ENCODE assay signal across 8 mouse cellular contexts in genomic region chr14:50785251-50785637, GRCm38 (mm10). TPM values are rescaled to one million over a fixed set of nuclear protein-coding genes. Genes with fewer than 3 reads are reported as not detected.
DNase-seq lines count a peak whose midpoint lies in the region; ATAC-seq and TF ChIP-seq lines count a peak whose summit lies in the region.

Ttc5 (minus strand) TSS chr14:50785519.

- in situ Hi-C loops in ES-E14 (cut with MboI; ENCODE audit: low sequenced_read_pairs in 2 of 2, unreplicated experiment in 2 of 2): no loop called here

- peak; percentile 96 for ATAC-seq in forebrain, embryonic 15.5 days (replicated peaks)
- peak; percentile 100 for ATAC-seq in neutrophil, adult 5-6 weeks (ENCODE audit: extremely low read depth, insufficient number of reproducible peaks, low FRiP score, poor library complexity, severe bottlenecking)

- H3K36me3 ChIP-seq in ES-E14 (ENCODE audit: control insufficient read depth, insufficient read depth, low read length, poor library complexity, severe bottlenecking): peaks cover 9% of the 10 kb centered on the region
- H3K36me3 ChIP-seq in forebrain, embryonic 15.5 days: peaks cover 14% of the 10 kb centered on the region

- H3K4me2 ChIP-seq in forebrain, embryonic 15.5 days (replicated peaks): peak within 1 kb of the TSS; percentile 49

- peak; percentile 88 for TF ChIP-seq CTCF in lung, adult 2 months (IDR thresholded peaks at IDR 0.05; ENCODE audit: insufficient read depth, low read length)

- peaks cover 1 to 6% of the 10 kb centered on the region in 2 experiments; a peak in 3 of 4 replicates for H3K4me1 ChIP-seq in ES-E14 (ENCODE audit: control insufficient read depth in 2 of 2, insufficient read depth in 2 of 2, low read length in 2 of 2, poor library complexity in 1 of 2)
- peaks cover 16% of the 10 kb centered on the region for H3K4me1 ChIP-seq in forebrain, embryonic 15.5 days
- no peaks in the 10 kb centered on the region for H3K4me1 ChIP-seq in lung, adult 2 months (ENCODE audit: control insufficient read depth, insufficient read depth, low read length)

- H3K9me3 ChIP-seq in ES-E14 (ENCODE audit: control insufficient read depth, insufficient read depth, low read depth, low read length): no peaks in the 10 kb centered on the region
- H3K9me3 ChIP-seq in forebrain, embryonic 15.5 days: 0 out of 2 replicates have a peak, but pooled peaks cover 3% of the 10 kb centered on the region

- peak; percentile 77; the same call in 1 of the 2 replicates for TF ChIP-seq POLR2A in lung, adult 2 months (IDR thresholded peaks at IDR 0.05; ENCODE audit: borderline replicate concordance, extremely low read depth, low read depth, low read length)

- no peaks in the 10 kb centered on the region for H3K27me3 ChIP-seq in forebrain, embryonic 15.5 days

- H3K27ac ChIP-seq in ES-E14 (ENCODE audit: insufficient read depth, low read depth, low read length, poor library complexity, severe bottlenecking): peak within 1 kb of the TSS; percentile 28
- peak within 1 kb of the TSS; percentile 91 for H3K27ac ChIP-seq in forebrain, embryonic 15.5 days (replicated peaks)

- intact Hi-C loops in heart, postnatal 25 days (cut with DNase I): loop anchor here (2.0 kb wide), 1 partner anchor 22 kb away; the partner anchor contains the start of genes Ccnb1ip1 and Parp2

- WGBS in forebrain, embryonic 15.5 days: under 1% methylated on average over 21 of the region's 21 CpGs
- under 1% methylated on average over 21 of the region's 21 CpGs for WGBS in lung, adult 2 months

- H3K9ac ChIP-seq in ES-E14 (ENCODE audit: insufficient read depth, low read depth, low read length, poor library complexity, severe bottlenecking): peak within 1 kb of the TSS; percentile 77
- H3K9ac ChIP-seq in forebrain, embryonic 15.5 days (replicated peaks): peak within 1 kb of the TSS; percentile 82

- DNase-seq in ES-E14 (ENCODE audit: low read depth, low spot score): peak; percentile 89
- peak; percentile 80 for DNase-seq in cerebellum, adult 11-12 months
- DNase-seq in heart, postnatal 25 days (ENCODE audit: low spot score): peak; percentile 67
- DNase-seq in layer of hippocampus, adult 18-20 months (ENCODE audit: low spot score in 2 of 2): peak; percentile 83 to 95
- DNase-seq in lung, adult 2 months: peak; percentile 88
- peak; percentile 75 to 78 for DNase-seq in thymus, adult 18-20 months

- H3K4me3 ChIP-seq in ES-E14 (ENCODE audit: insufficient read depth in 1 of 2, low read depth in 1 of 2, low read length in 2 of 2, poor library complexity in 1 of 2, severe bottlenecking in 1 of 2): peak within 1 kb of the TSS; percentile 83
- H3K4me3 ChIP-seq in forebrain, embryonic 15.5 days: peak within 1 kb of the TSS; percentile 93
- H3K4me3 ChIP-seq in lung, adult 2 months (replicated peaks; ENCODE audit: extremely low read depth, low read depth, low read length): peak within 1 kb of the TSS; percentile 85

TF ChIP-seq in ES-E14, 5 proteins besides CTCF, POLR2A, EP300 and RAD21:
- TF ChIP-seq MAFK (IDR thresholded peaks at IDR 0.05; ENCODE audit: insufficient read depth, low read depth, low read length) (no peak), ZC3H11A (IDR thresholded peaks at IDR 0.05; ENCODE audit: borderline replicate concordance, low read depth, low read length) (no peak), HCFC1 (IDR thresholded peaks at IDR 0.05; ENCODE audit: borderline replicate concordance, insufficient read depth, low read length) (no peak), ZNF384 (IDR thresholded peaks at IDR 0.05; ENCODE audit: low read depth, low read length) (no peak), CHD2 (IDR thresholded peaks at IDR 0.05; ENCODE audit: low read depth, low read length) (no peak)
TF ChIP-seq in ES-E14: peak in this region for 0.

RNA-seq across cellular contexts. Expression of gene Ttc5, which starts in this region (rescaled TPM):
- total RNA-seq in ES-E14 (2012; rRNA removed): 28.4 and 65.9 TPM in 2 replicates
- polyA plus RNA-seq in forebrain, embryonic 15.5 days (2015; fragmentation: Nextera tagmentation; extraction: Ambion mirVana): 122 and 130 TPM in 2 replicates
- total RNA-seq in heart, postnatal 25 days (2021): 10 to 100 TPM; 16.2 to 17.0 TPM
- 10 to 100 TPM; 58.9 to 62.2 TPM for total RNA-seq in layer of hippocampus, adult 18-20 months (2021)
- polyA plus RNA-seq in lung, adult 2 months (2012; rRNA removed): 22.4 and 32.2 TPM in 2 replicates
- 60.6 and 73.4 TPM in 2 replicates for total RNA-seq in neutrophil, adult 5-6 weeks (2017)

Comparison
In these comparisons a context has a peak if more than half of its experiments do, and no peak if none do; other contexts are left out.
1. Peak in every context shown above with its lines: DNase-seq, ATAC-seq, H3K4me3 ChIP-seq and H3K27ac ChIP-seq.